Mouse (Mus musculus): ENCODE data around the gene Ofd1. TPM values are rescaled to one million over a fixed set of nuclear protein-coding genes. Genes with fewer than 3 reads are reported as not detected.

Gene Ofd1
- total RNA-seq (2015; ENCODE audit: low replicate concordance) = 0.77 and 1.5 TPM in 2 replicates
- total RNA-seq (2017; ENCODE audit: low replicate concordance) = 4.2 and 5.5 TPM in 2 replicates

GRCm38 (mm10) chrX:166440616-166441063 is at the start of gene Ofd1:
Gene Ofd1 (minus strand): TSS chrX:166440704.
- peak; percentile 99 for ATAC-seq (replicated peaks; ENCODE audit: low FRiP score, poor library complexity, severe bottlenecking)

GRCm38 (mm10) chrX:166479365-166479983 is 39.0 kb upstream of the Ofd1 start, which contains the start of gene Rab9:
Gene Rab9 (minus strand): TSS chrX:166479867.
- peak; percentile 97 for ATAC-seq (replicated peaks; ENCODE audit: low FRiP score, poor library complexity, severe bottlenecking)

GRCm38 (mm10) chrX:166478631-166479364 is 38.3 kb upstream of the Ofd1 start:
- peak; percentile 56 for ATAC-seq (replicated peaks; ENCODE audit: low FRiP score, poor library complexity, severe bottlenecking)

GRCm38 (mm10) chrX:166477393-166477792 is 36.9 kb upstream of the Ofd1 start:
- no peak for ATAC-seq (replicated peaks; ENCODE audit: low FRiP score, poor library complexity, severe bottlenecking)

- ATAC-seq (replicated peaks; ENCODE audit: low FRiP score, poor library complexity, severe bottlenecking) = no peak
These were observed 32.1 kb upstream of the Ofd1 start for GRCm38 (mm10) chrX:166472612-166473011.

- ATAC-seq (replicated peaks; ENCODE audit: low FRiP score, poor library complexity, severe bottlenecking) = no peak
These were observed 27.8 kb upstream of the Ofd1 start for GRCm38 (mm10) chrX:166468321-166468720.

GRCm38 (mm10) chrX:166455525-166455924 is 15.0 kb upstream of the Ofd1 start:
- ATAC-seq (replicated peaks; ENCODE audit: low FRiP score, poor library complexity, severe bottlenecking) = no peak

GRCm38 (mm10) chrX:166454331-166454730 is 13.8 kb upstream of the Ofd1 start:
- ATAC-seq (replicated peaks; ENCODE audit: low FRiP score, poor library complexity, severe bottlenecking) = no peak

GRCm38 (mm10) chrX:166453532-166453931 is 13.0 kb upstream of the Ofd1 start:
- no peak for ATAC-seq (replicated peaks; ENCODE audit: low FRiP score, poor library complexity, severe bottlenecking)

GRCm38 (mm10) chrX:166444552-166444951 is 4.0 kb upstream of the Ofd1 start:
- no peak for ATAC-seq (replicated peaks; ENCODE audit: low FRiP score, poor library complexity, severe bottlenecking)

GRCm38 (mm10) chrX:166440036-166440615 is 378 bp downstream of the Ofd1 start, which contains the start of gene Trappc2:
Gene Trappc2 (plus strand): TSS chrX:166440574.
- peak; percentile 41; the same call in 1 of the 2 replicates for ATAC-seq (replicated peaks; ENCODE audit: low FRiP score, poor library complexity, severe bottlenecking)

GRCm38 (mm10) chrX:166434812-166435211 is 5.7 kb downstream of the Ofd1 start:
- ATAC-seq (replicated peaks; ENCODE audit: low FRiP score, poor library complexity, severe bottlenecking) = no peak

GRCm38 (mm10) chrX:166416196-166416595 is 24.3 kb downstream of the Ofd1 start:
- ATAC-seq (replicated peaks; ENCODE audit: low FRiP score, poor library complexity, severe bottlenecking) = no peak

GRCm38 (mm10) chrX:166407865-166408264 is 32.6 kb downstream of the Ofd1 start:
- ATAC-seq (replicated peaks; ENCODE audit: low FRiP score, poor library complexity, severe bottlenecking) = no peak

- ATAC-seq (replicated peaks; ENCODE audit: low FRiP score, poor library complexity, severe bottlenecking) = no peak
These were observed 46.8 kb downstream of the Ofd1 start for GRCm38 (mm10) chrX:166393753-166394152.

- no peak for ATAC-seq (replicated peaks; ENCODE audit: low FRiP score, poor library complexity, severe bottlenecking)
These were observed 53.8 kb downstream of the Ofd1 start for GRCm38 (mm10) chrX:166386656-166387055.

GRCm38 (mm10) chrX:166384935-166385334 is 55.6 kb downstream of the Ofd1 start:
- no peak for ATAC-seq (replicated peaks; ENCODE audit: low FRiP score, poor library complexity, severe bottlenecking)

- ATAC-seq (replicated peaks; ENCODE audit: low FRiP score, poor library complexity, severe bottlenecking) = no peak
These were observed 56.9 kb downstream of the Ofd1 start for GRCm38 (mm10) chrX:166383606-166384005.

- no peak for ATAC-seq (replicated peaks; ENCODE audit: low FRiP score, poor library complexity, severe bottlenecking)
These were observed 61.9 kb downstream of the Ofd1 start for GRCm38 (mm10) chrX:166378652-166379051.

GRCm38 (mm10) chrX:166376681-166377328 is 63.7 kb downstream of the Ofd1 start:
- no peak for ATAC-seq (replicated peaks; ENCODE audit: low FRiP score, poor library complexity, severe bottlenecking)
